Mouse (Mus musculus) hindbrain, embryonic 16.5 days (tissue): ENCODE measurements at regions not wholly inside any gene's neighbourhood (a gene's known extent, or its start where the extent isn't known, plus 50 kb on each side); places are given as distances from the start of the nearest gene placed in this dataset.

Source experiments
- ATAC-seq: fragments of 200-750 bp; cut with Nextera tagmentation; 2 replicates; pipeline ENCODE4 v1.8.0; 2017; ENCODE audit warnings: moderate TSS enrichment, moderate library complexity
- H3K27ac ChIP-seq: fragments of 300-500 bp; sonication (generic); 2 replicates; pipeline ENCODE4 v1.5.1; 2014; ENCODE audit warnings: low read depth, mild to moderate bottlenecking, control low read depth, low read length, moderate library complexity
- H3K27me3 ChIP-seq: fragments of 300-500 bp; sonication (generic); replicated peaks from 2 replicates; pipeline ENCODE4 v1.6.1; 2014; ENCODE audit warnings: low read length; ENCODE audit not compliant: control insufficient read depth, insufficient read depth
- H3K36me3 ChIP-seq: fragments of 300-500 bp; sonication (generic); 2 replicates; pipeline ENCODE4 v1.6.1; 2014; ENCODE audit warnings: mild to moderate bottlenecking, low read length, moderate library complexity, mixed read lengths; ENCODE audit not compliant: control insufficient read depth, insufficient read depth
- H3K4me1 ChIP-seq: fragments of 300-500 bp; sonication (generic); 2 replicates; pipeline ENCODE4 v1.6.1; 2014; ENCODE audit warnings: low read depth, low read length; ENCODE audit not compliant: control insufficient read depth, insufficient read depth
- H3K4me2 ChIP-seq: fragments of 300-500 bp; sonication (generic); 2 replicates; pipeline ENCODE4 v1.6.1; 2014; ENCODE audit warnings: mild to moderate bottlenecking, low read length, control low read depth, moderate library complexity
- H3K4me3 ChIP-seq: fragments of 300-500 bp; sonication (generic); 2 replicates; pipeline ENCODE4 v1.5.1; 2014; ENCODE audit warnings: mild to moderate bottlenecking, low read length, control low read depth, moderate library complexity
- H3K9ac ChIP-seq: fragments of 300-500 bp; sonication (generic); 2 replicates; pipeline ENCODE4 v1.6.1; 2014; ENCODE audit warnings: low read depth, mild to moderate bottlenecking, control low read depth, low read length, moderate library complexity
- H3K9me3 ChIP-seq: fragments of 300-500 bp; sonication (generic); 2 replicates; pipeline ENCODE4 v1.6.1; 2014; ENCODE audit warnings: mild to moderate bottlenecking, low read length, moderate library complexity; ENCODE audit not compliant: control insufficient read depth
- WGBS: fragments of 180-500 bp; shearing (Covaris S2); extraction: QIAGEN DNeasy Blood & Tissue Kit; methylation state at CpG from one replicate; pipeline ENCODE4 v1.1.7; 2014; 5-methylcytosine and 5-hydroxymethylcytosine counted together

DNA sequence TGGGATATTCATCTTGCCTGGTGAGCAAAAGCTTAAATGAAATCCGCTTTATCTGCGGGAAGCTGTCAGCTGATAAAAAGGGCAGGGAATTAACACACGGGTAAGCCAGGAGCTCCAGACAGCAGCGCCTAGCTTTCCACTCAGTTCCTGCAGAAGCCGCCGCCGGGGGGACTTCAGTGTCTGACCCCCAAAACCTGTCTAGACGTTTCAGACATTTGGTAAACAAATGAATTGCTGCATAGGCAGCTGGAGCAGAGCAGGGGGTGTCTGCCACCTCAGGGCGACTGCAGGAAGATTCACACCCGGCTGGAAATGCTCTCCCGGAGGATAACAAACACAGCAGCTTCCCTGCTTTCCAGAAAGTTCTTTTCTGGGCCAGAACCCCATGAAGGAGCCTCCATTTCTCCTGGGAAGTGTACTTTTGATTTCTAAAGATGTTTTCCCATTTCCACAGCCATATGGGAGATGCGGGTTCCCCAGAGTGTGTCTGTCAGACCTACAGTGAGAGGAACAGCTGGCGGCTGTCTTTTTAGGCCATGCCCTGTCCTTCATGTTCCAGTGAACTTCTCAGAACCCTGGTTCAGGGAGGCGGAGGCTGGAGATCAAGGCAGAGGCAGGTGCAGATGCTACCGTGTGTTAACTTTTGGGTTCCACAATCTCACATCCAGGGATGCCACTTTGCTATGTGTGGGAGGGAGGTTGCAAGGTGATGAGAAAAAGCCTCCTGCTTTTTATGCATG, 58.7 kb upstream of the Pmepa1 start:
- Histone ChIP-seq H3K27me3 (no peaks in the 10 kb centered on the region), H3K9ac (no peak overlapping the region), H3K36me3 (no peaks in the 10 kb centered on the region), H3K9me3 (no peaks in the 10 kb centered on the region), H3K4me3 (no peak overlapping the region), H3K4me2 (no peak overlapping the region), H3K27ac (no peak overlapping the region; the same call in 1 of the 2 replicates), H3K4me1 (peaks cover 37% of the 10 kb centered on the region)
- WGBS: 14% methylated on average over 15 of the region's 15 CpGs
- ATAC-seq: no peak

DNA sequence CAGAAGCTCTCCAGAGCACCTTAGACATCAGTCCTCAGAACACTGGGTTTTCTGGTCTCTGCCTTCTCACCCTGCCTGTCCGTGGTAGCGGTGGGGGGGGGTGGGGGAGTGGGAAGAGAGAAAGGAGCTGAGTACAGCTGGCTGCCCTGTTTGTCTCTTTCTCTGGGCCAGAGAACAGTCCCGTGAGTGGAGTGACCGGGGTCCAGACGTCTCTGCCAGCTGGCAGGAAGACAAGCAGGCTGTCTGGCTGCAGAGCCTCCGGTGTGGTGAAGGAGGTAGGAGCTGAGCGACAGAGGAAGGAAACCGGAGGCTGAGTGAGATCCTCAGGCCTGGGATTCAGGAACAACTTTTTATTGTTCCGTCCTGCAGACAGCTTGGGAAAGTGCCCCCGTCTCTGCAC, 59.5 kb upstream of the Pmepa1 start:
- Histone ChIP-seq H3K9ac (no peak overlapping the region), H3K27me3 (no peaks in the 10 kb centered on the region), H3K4me3 (no peak overlapping the region), H3K4me1 (peaks cover 45% of the 10 kb centered on the region), H3K27ac (peak overlapping the region; percentile 36), H3K9me3 (no peaks in the 10 kb centered on the region), H3K36me3 (no peaks in the 10 kb centered on the region), H3K4me2 (peak overlapping the region; percentile 5; the same call in 1 of the 2 replicates)
- ATAC-seq: peak; percentile 71
- 12% methylated on average over 10 of the region's 10 CpGs for whole genome bisulfite sequencing

- no peak for ATAC-seq
- WGBS: 78% methylated on average over 5 of the region's 5 CpGs
- Histone ChIP-seq H3K4me2 (no peak overlapping the region), H3K4me1 (peaks cover 47% of the 10 kb centered on the region), H3K36me3 (no peaks in the 10 kb centered on the region), H3K4me3 (no peak overlapping the region), H3K27me3 (no peaks in the 10 kb centered on the region), H3K9ac (no peak overlapping the region), H3K27ac (no peak overlapping the region), H3K9me3 (no peaks in the 10 kb centered on the region)
These were observed 61.3 kb upstream of the Pmepa1 start for GRCm38 (mm10) chr2:173337666-173338065.

DNA sequence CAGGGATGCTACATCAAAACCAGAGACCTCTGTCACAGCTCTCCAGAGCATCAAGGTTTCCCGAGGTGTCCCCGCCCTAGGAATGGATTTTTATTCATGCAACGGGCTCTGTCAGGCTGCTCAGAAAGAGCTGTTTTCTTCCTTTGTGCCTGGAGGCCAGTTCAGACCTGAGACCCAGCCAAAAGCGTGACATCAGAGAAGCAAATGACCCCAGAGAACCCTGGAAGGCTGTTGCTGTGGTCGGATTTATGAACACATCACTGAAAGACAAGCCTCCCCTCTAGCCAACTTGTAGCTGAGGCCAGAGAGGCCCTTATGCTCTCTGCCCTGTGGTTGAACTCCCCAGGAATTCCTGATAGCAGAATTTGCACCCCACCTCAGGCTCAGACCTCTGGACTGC, 62.3 kb upstream of the Pmepa1 start:
- H3K36me3 ChIP-seq: no peaks in the 10 kb centered on the region
- no peak overlapping the region for H3K4me3 ChIP-seq
- H3K4me2 ChIP-seq: no peak overlapping the region
- no peaks in the 10 kb centered on the region for H3K27me3 ChIP-seq
- peaks cover 53% of the 10 kb centered on the region for H3K4me1 ChIP-seq
- no peaks in the 10 kb centered on the region for H3K9me3 ChIP-seq
- H3K9ac ChIP-seq: no peak overlapping the region
- no peak overlapping the region for H3K27ac ChIP-seq
- WGBS: 28% methylated on average over 5 of the region's 5 CpGs
- no peak for ATAC-seq

DNA sequence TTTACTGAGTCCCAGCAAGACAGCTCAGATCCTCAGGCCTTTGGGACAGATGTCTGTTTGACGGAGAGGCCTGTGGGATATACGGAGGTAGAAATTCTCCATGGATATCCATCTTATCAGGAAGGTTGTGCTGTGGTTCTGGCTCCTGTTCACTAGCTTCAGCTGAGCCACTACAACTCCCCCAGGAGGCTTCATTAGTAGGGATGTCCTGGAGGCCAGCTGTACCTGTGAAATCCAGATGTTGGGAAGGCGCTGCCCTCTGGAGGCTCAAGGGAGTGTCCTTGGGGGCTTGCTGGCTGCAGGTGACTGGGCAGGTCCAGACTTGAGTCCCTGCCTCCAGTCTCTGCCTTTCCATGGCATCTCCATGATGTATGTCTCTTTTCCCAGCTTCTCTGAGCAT, 62.9 kb upstream of the Pmepa1 start:
- no peak overlapping the region for H3K27ac ChIP-seq
- ATAC-seq: no peak
- no peak overlapping the region for H3K4me2 ChIP-seq
- H3K4me3 ChIP-seq: no peak overlapping the region
- H3K9me3 ChIP-seq: no peaks in the 10 kb centered on the region
- H3K27me3 ChIP-seq: no peaks in the 10 kb centered on the region
- no peak overlapping the region for H3K9ac ChIP-seq
- peaks cover 53% of the 10 kb centered on the region for H3K4me1 ChIP-seq
- H3K36me3 ChIP-seq: no peaks in the 10 kb centered on the region
- WGBS: 63% methylated on average over 3 of the region's 3 CpGs

- 0 out of 2 replicates have a peak, but pooled peaks cover 2% of the 10 kb centered on the region for H3K9me3 ChIP-seq
- peak overlapping the region; percentile 13; the same call in 1 of the 2 replicates for H3K4me3 ChIP-seq
- H3K36me3 ChIP-seq: no peaks in the 10 kb centered on the region
- H3K4me1 ChIP-seq: peaks cover 44% of the 10 kb centered on the region
- no peaks in the 10 kb centered on the region for H3K27me3 ChIP-seq
- H3K27ac ChIP-seq: no peak overlapping the region
- 3% methylated on average over 26 of the region's 26 CpGs for WGBS
- peak overlapping the region; percentile 2 for H3K9ac ChIP-seq
- H3K4me2 ChIP-seq: peak overlapping the region; percentile 47
- peak; percentile 84 for ATAC-seq
These were observed 63.8 kb upstream of the Pmepa1 start for GRCm38 (mm10) chr2:173340044-173340601.

- Histone ChIP-seq H3K36me3 (no peaks in the 10 kb centered on the region), H3K27ac (no peak overlapping the region), H3K9ac (no peak overlapping the region), H3K4me3 (no peak overlapping the region), H3K9me3 (0 out of 2 replicates have a peak, but pooled peaks cover 2% of the 10 kb centered on the region), H3K4me1 (peaks cover 32% of the 10 kb centered on the region), H3K27me3 (no peaks in the 10 kb centered on the region), H3K4me2 (peak overlapping the region; percentile 22; the same call in 1 of the 2 replicates)
- WGBS: 38% methylated on average over 16 of the region's 16 CpGs
- ATAC-seq: peak; percentile 30; the same call in 1 of the 2 replicates
These were observed 66.4 kb upstream of the Pmepa1 start for GRCm38 (mm10) chr2:173342605-173343260.

GRCm38 (mm10) chr2:173343665-173344064, 67.3 kb upstream of the Pmepa1 start:
- WGBS: 80% methylated on average over 2 of the region's 2 CpGs
- no peak overlapping the region for H3K9ac ChIP-seq
- H3K4me2 ChIP-seq: no peak overlapping the region
- H3K4me1 ChIP-seq: peaks cover 29% of the 10 kb centered on the region
- H3K36me3 ChIP-seq: no peaks in the 10 kb centered on the region
- 0 out of 2 replicates have a peak, but pooled peaks cover 2% of the 10 kb centered on the region for H3K9me3 ChIP-seq
- H3K27ac ChIP-seq: no peak overlapping the region
- no peak for ATAC-seq
- H3K4me3 ChIP-seq: no peak overlapping the region
- H3K27me3 ChIP-seq: no peaks in the 10 kb centered on the region

DNA sequence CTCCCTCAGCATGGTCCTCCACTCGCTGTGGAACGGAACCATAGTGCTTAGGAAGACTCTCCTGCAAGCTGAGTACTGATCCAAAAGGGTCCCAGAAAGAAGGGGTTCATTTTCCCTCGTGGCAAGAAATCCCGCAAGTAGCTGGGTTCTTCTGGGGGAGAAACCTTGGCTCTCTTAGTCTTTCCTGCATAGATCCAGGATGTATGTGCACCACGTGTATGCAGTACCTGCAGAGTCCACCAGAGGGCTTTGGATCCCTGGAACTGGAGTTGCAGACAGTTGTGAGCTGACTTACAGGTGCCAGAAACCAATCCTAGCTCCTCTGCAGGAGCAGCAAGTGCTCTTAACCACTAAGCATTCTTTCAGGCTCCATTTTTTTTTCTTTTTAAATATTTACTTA, 67.9 kb upstream of the Pmepa1 start:
- Histone ChIP-seq H3K27me3 (no peaks in the 10 kb centered on the region), H3K4me1 (peaks cover 23% of the 10 kb centered on the region), H3K4me2 (no peak overlapping the region), H3K27ac (no peak overlapping the region), H3K4me3 (no peak overlapping the region), H3K9ac (no peak overlapping the region), H3K36me3 (no peaks in the 10 kb centered on the region), H3K9me3 (0 out of 2 replicates have a peak, but pooled peaks cover 2% of the 10 kb centered on the region)
- WGBS: 98% methylated on average over 5 of the region's 5 CpGs
- no peak for ATAC-seq
